Mouse (Mus musculus) lung, adult 2 months (tissue): ENCODE results near the gene Herpud2.

Experiments
- CTCF ChIP-seq: fragments of 200-500 bp; IDR thresholded peaks from 2 replicates; pipeline ENCODE4 v1.5.1; 2011; ENCODE audit warnings: mild to moderate bottlenecking, low read length, control low read depth; ENCODE audit not compliant: insufficient read depth
- POLR2A ChIP-seq: fragments of 200-500 bp; IDR thresholded peaks from 2 replicates; pipeline ENCODE4 v1.6.1; 2011; ENCODE audit warnings: low read depth, mild to moderate bottlenecking, control low read depth, low read length, borderline replicate concordance; ENCODE audit errors: extremely low read depth

GRCm38 (mm10) chr9:25058726-25059125, 92.9 kb downstream of the Herpud2 start:
- TF ChIP-seq CTCF: no peak
- no peak for TF ChIP-seq POLR2A
